Mouse (Mus musculus): ENCODE measurements around the gene Psmd8.
"Not testable (repeated sequence)": the region's sequence is repeated elsewhere in the genome, so short reads cannot be mapped to it uniquely, and the experiment has no call there.

The Psmd8 gene

DNA sequence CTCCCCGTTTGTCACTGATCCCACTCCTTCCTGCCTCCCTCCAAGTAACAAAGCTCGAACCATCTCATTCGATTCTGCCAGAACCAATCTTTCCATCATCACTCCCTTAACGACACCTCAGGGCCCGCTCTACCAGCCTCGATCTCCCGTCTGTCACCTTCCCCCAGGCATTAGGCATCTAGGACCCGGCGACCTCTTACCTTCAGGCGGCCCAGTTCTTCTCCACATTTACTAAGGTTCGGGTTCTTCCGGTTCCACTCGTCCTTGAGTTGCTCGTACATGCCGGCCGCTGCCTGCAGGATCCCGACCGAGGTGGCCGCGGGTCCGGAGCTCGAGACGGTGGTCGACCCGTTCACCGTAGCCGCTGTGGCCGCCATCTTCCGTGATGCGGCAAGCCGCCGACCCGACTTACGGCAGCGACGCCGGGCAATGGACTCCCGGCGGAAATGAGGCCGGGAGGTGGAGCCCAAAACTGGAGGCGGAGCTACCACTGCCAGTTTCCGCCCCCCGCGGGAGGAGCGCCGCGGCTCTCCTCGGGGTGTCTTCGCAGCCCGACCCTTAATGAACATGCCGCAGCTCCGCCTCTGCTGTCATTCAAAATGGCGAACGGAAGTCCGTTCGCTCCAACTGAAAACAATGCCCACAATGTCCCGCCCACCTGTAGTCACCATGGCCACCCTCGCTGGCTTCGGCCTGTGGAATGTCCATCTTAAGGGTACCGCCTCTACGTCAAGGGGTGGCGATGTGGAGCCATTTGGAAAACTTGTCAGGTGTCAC, at the start of gene Psmd8:
Psmd8 (minus strand) TSS at position 625 of the 777 bp plus-strand sequence.
- DNase-seq: peak; percentile 97

- DNase-seq: no peak
Measured at GRCm38 (mm10) chr7:29228202-29228601, 47.7 kb upstream of the Psmd8 start.

DNA sequence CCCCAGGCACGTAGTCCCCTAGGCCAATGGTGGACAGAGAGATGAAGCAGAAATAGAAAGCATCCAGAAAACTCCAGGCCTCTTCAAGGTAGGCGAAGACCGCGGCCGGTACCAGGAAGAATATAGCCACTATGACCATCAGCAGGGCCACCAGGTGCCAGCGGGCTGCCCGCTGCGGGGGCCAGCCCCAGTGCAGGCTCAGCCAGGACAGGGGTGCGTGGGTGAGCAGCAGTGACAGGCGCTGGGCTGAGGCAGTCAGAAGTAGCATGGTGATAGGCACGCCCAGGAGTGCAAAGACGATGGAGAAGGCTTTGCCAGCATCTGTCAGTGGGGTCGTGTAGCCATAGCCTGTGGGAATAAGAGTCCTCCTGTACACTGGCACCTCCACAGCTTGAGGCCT, 45.0 kb upstream of the Psmd8 start:
- no peak for DNase-seq

- no peak for DNase-seq
Measured at GRCm38 (mm10) chr7:29224756-29225394, 44.4 kb upstream of the Psmd8 start.

GRCm38 (mm10) chr7:29214846-29215245, 34.3 kb upstream of the Psmd8 start:
- DNase-seq: no peak

DNA sequence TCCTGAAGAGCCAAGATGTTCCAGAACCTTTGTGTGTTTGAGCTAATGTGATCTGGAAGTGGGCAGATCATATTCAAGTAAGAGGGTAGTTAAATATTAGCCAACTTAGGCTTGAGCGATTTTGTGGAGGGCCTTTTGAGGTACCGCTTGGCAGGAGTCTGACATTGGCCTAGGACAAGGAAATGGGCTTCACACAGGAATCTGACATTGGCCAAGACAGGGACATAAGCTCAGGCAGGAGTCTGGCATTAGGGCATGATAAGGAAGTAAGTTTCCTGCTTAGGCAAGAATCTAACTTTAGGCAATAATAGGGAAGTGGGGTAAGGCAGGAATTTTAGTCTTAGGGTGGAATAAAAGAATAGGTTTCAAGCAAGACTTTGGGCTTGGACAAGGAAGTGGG, 33.7 kb upstream of the Psmd8 start:
- DNase-seq: no peak

GRCm38 (mm10) chr7:29213675-29214082, 33.2 kb upstream of the Psmd8 start, which contains the start of gene Catsperg1:
Gene Catsperg1 (minus strand): TSS chr7:29214035.
- DNase-seq: no peak

DNA sequence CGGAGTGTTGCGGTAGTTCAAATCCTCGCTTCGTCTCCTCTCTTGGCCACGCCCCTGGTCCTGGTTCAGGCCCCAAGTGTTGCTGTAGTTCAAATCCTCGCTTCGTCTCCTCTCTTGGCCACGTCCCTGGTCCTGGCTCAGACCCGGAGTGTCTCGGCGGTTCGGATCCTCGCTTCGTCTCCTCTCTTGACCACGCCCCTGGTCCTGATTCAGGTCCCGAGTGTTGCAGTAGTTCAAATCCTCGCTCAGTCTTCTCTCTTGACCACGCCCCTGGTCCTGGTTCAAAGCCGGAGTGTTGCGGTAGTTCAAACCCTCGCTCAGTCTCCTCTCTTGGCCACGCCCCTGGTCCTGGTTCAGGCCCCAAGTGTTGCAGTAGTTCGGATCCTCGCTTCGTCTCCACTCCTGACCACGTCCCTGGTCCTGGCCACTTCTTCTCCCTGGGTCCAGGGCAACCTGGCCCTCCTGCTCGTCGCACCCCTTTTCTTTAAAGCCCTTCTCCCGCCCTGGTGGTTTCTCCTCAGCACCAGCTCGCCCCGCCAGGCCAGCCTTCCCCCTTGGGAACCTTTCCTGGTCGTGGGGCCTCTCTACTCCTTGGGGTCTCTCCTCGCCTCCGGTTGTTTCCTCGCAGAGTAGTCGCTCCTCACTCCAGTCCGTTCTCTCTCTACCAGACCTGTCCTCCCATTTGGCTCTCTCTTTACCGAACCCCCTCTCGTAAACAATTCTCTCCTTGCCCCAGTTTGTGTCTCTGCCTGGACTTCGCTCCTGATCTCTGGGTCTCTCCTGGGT, 32.5 kb upstream of the Psmd8 start:
- not testable (repeated sequence) for DNase-seq

- DNase-seq: no peak
Measured at GRCm38 (mm10) chr7:29212199-29212765, 31.8 kb upstream of the Psmd8 start.

DNA sequence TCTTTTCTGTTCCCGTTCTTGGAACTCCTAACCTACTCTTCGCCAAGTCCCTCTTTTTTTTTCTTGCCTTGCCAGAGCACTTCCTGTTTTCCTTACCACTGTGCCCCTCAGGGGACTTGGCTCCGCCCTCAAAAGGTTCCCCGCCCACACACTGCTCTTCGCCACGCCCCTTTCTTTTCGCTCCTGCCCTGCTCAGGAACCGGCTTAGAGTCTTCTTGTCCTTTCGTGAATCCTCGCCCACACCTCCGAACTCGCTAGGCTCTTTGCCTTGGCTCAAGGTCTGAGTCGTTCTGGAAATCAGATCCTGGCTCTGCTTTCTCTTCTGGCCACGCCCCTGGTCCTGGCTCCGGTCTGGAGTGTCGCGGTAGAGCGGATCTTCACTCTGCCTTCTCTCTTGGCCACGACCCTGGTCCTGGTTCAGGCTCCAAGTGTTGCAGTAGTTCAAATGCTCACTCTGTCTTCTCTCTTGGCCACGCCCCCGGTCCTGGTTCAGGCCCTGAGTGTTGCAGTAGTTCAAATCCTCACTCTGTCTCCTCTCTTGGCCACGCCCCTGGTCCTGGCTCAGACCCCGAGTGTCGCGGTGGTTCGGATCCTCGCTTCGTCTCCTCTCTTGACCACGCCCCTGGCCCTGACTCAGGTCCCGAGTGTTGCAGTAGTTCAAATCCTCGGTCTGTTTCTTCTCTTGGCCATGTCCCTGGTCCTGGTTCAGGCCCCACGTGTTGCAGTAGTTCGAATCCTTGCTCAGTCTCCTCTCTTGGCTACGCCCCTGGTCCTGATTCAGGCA, 31.1 kb upstream of the Psmd8 start:
- DNase-seq: peak; percentile 87

DNA sequence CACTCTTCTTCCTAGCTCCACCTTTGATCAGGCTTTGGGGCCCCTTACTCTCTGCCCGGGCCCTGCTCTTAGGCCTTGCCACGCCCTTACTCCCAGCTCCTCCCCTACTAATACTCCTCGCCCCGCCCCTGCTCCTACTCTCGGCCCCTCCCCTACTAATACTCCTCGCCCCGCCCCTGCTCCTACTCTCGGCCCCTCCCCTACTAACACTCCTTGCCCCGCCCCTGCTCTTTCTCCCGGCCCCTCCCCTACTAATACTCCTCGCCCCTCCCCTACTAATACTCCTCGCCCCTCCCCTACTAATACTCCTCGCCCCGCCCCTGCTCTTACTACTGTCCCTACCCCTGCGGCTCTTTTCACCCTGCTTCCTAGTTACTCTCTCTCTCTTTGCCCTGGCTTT, 30.5 kb upstream of the Psmd8 start:
- DNase-seq: not testable (repeated sequence)

GRCm38 (mm10) chr7:29202577-29202976, 22.1 kb upstream of the Psmd8 start:
- DNase-seq: no peak

DNA sequence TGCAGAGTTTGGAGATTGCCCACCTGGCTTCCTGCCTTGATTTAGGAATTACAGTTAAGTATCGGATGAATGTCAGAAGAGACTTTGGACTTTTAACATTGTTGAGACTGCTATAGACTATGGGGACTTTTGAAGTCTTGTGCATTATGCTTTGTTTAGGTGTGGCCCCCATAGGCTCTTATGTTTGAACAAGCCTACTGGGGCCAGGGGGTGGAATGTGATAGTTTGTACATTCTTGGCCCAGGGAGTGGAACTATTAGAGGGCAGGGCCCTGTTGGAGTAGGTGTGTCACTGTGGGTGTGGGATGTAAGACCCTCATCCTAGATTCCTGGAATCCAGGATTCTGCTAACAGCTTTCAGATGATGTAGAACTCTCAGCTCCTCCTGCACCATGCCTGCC, 13.7 kb upstream of the Psmd8 start:
- not testable (repeated sequence) for DNase-seq

DNA sequence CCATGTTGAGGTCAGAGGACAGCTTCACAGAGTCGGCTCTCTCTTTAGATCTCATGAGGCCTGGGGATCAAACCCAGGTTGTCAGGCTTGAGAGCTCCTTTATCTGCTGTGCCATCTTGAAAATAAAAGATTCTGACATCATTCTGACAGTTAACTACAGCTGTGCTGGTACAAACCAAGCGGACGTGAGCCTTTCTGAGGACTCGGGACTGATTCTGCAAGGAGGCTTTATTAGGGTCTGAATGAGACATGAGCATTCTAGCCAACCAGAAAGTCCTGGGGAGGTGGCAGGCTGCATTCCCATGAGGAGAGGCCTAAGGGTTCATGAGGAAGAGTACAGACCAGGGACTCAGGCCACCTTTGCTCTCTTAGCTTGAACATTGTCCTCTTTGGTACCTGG, 822 bp upstream of the Psmd8 start:
- not testable (repeated sequence) for DNase-seq

- no peak for DNase-seq
Measured at GRCm38 (mm10) chr7:29180854-29181236, 344 bp upstream of the Psmd8 start.

GRCm38 (mm10) chr7:29179323-29179722, 1.2 kb downstream of the Psmd8 start:
- DNase-seq: no peak

DNA sequence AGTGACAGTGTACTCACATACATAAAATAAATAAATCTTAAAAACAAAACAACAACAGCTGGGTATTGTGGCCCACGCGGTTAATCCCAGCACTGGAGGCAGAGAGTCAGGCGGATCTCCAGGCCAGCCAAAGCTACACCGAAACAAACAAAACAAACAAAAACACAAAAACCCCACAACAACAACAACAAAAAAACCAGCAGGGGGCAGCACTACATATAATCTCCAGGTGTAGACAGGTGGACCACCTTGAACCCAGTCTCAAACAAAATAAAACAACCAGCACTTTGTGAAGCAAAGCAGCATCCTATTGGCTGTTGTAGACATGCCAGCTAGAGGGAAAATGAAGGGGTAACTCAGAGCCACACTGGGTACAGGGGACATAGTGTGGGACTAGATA, 2.4 kb downstream of the Psmd8 start:
- no peak for DNase-seq

DNA sequence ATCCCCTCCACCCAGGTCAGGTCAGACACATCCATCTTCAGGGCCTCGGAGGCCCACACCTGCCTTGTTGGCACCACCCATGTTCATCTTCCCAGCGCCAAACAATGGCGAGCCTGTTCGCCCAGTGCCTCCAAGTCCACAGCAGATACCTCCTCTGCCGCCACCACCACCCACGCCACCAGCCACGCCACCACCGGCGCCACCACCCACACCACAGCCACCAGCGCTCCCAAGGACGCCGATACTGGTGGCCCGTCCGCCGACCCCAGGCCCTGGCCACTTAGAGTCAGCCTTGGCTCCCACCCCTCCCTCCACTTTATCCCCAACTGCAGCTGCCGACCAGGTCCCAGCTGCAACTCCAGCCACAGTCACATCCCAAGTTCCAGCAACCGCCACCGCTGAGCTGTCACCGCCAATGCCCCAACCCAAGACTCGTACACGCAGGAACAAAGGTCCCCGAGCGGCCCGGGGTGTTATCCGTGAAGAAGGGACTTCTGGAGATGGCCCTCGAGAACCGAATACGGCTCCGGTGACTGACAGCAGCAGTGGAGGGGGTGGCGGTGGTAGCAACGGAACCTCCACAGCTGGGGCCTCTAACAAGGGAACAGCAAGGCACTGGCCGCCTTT, 8.0 kb downstream of the Psmd8 start:
- DNase-seq: no peak

DNA sequence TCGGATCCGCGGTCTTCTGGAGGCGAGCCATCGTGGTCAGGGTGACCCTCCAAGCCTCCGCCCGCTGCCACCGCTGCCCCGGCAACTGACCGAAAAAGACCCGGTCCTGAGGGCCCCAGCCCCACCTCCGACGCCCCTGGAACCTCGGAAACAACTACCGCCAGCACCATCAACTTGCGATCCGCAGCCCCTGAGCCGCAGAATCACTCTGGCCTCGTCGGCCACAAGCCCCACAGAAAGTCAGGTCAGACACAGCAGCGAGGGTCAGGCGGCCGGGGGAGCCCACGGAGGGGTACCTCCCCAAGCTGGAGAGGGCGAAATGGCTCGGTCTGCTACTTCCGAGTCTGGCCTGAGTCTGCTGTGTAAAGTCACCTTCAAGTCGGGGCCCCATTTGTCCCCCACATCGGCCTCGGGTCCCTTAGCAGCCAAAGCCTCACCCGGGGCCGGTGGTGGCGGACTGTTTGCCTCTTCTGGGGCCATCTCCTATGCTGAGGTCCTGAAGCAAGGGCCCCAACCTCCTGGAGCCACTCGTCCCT, 8.9 kb downstream of the Psmd8 start:
- no peak for DNase-seq

GRCm38 (mm10) chr7:29170755-29171561, 9.5 kb downstream of the Psmd8 start:
- DNase-seq: peak; percentile 15
